Comparison of ENCODE assay signal across 8 mouse cellular contexts in the genomic region with DNA sequence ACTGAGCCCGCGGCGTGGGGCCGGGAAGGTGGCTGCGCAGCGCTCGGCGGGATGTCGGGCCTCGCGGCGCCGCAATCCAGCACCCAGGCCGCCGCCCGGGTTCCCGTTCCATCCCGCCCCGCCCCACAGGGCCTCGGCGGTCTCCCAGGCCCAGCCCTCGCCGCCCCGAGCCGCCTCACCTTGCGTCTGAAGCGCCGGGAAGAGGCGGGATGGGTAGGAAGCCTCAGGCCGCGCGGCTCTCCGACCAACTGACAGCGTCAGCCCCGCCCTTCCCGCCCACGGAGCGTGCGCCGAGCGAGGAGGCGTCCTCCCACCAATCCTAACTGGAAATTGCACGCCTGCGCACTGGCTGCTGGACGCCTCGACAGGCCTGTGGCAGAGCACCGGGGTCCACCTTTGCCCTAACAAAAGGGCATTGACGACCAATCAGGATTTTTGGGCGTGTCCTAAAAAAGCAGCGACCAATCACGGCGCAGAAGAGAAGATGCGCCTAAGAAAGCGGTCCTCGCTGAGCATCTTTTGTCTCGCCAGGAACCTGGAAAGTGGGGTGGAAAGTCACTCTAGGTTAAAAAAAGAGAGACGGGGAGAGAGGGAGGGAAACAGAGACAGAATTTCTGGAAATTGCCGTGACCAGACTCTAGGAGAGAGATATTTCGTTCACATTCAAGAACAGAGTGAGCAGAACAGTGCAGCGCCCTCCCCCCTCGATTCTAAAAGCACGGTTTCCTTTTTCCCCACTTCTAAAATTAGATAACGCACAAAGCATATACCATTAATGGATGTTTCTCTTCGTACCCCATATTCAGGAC. TPM values are rescaled to one million over a fixed set of nuclear protein-coding genes. Genes with fewer than 3 reads are reported as not detected.
A peak's percentile ranks its signal among the peaks of the same experiment; 100 is the strongest.
DNase-seq lines count a peak whose midpoint lies in the region; ATAC-seq lines count a peak whose summit lies in the region.

No protein-coding gene starts in this region.

- peak overlapping the region; percentile 88 for H3K27ac ChIP-seq in hindbrain, embryonic 15.5 days (replicated peaks)

- peak; percentile 100 for ATAC-seq in hindbrain, embryonic 15.5 days (ENCODE audit: low FRiP score, low read depth)

- peak overlapping the region; percentile 69 for H3K4me3 ChIP-seq in hindbrain, embryonic 15.5 days

- H3K36me3 ChIP-seq in hindbrain, embryonic 15.5 days, result peaks cover 6% of the 10 kb centered on the region; the same call in 1 of the 2 replicates

- peak overlapping the region; percentile 88 for H3K9ac ChIP-seq in hindbrain, embryonic 15.5 days

- peaks cover 25% of the 10 kb centered on the region for H3K4me1 ChIP-seq in hindbrain, embryonic 15.5 days (replicated peaks)

- H3K4me2 ChIP-seq in hindbrain, embryonic 15.5 days, result peak overlapping the region; percentile 73

- H3K9me3 ChIP-seq in hindbrain, embryonic 15.5 days, result no peaks in the 10 kb centered on the region

- DNase-seq in T-cell, adult 2 months (ENCODE audit: low spot score), result peak; percentile 96
- peak; percentile 97 to 99 for DNase-seq in cerebellum, postnatal 36 days
- DNase-seq in frontal cortex, postnatal 36 days (ENCODE audit: low spot score in 2 of 2), result peak; percentile 93 to 96
- peak; percentile 94 for DNase-seq in left cerebral cortex, adult 11 months (ENCODE audit: low spot score)
- peak; percentile 98 to 99 for DNase-seq in lung, postnatal 4 days
- DNase-seq in retina, postnatal 7 days (ENCODE audit: low read depth, low spot score), result peak; percentile 98
- DNase-seq in urinary bladder, adult 2 months (ENCODE audit: low spot score), result peak; percentile 89

- WGBS in hindbrain, embryonic 15.5 days, result under 1% methylated on average over 61 of the region's 64 CpGs

- H3K27me3 ChIP-seq in hindbrain, embryonic 15.5 days, result no peaks in the 10 kb centered on the region

RNA-seq across cellular contexts. Expression of gene Scoc, which starts 15.7 kb away (rescaled TPM):
- 268 and 277 TPM in 2 replicates for polyA plus RNA-seq in hindbrain, embryonic 15.5 days (2015; fragmentation: Nextera tagmentation; extraction: Ambion mirVana)
- 69.9 and 80.0 TPM in 2 replicates for polyA plus RNA-seq in urinary bladder, adult 2 months (2012; rRNA removed)

RNA-seq across cellular contexts. Expression of gene Clgn, which starts 52.8 kb away (rescaled TPM):
- polyA plus RNA-seq in hindbrain, embryonic 15.5 days (2015; fragmentation: Nextera tagmentation; extraction: Ambion mirVana), result 14.1 and 14.3 TPM in 2 replicates
- polyA plus RNA-seq in urinary bladder, adult 2 months (2012; rRNA removed), result 0.01 and 0.06 TPM in 2 replicates

Comparison
In these comparisons a context has a peak if more than half of its experiments do, and no peak if none do; other contexts are left out.
1. Peak in every context shown above with its lines: DNase-seq, ATAC-seq, H3K4me3 ChIP-seq and H3K27ac ChIP-seq.
2. RNA of gene Clgn, which starts 52.8 kb away (polyA plus RNA-seq): 14.1 to 14.3 TPM in hindbrain, embryonic 15.5 days; 0.01 to 0.06 TPM in urinary bladder, adult 2 months; every median in the first group is over 10 times any median in the second.